Mouse (Mus musculus) forebrain, embryonic 11.5 days (tissue): ENCODE measurements around the gene Zfp810. TPM values are rescaled to one million over a fixed set of nuclear protein-coding genes. Genes with fewer than 3 reads are reported as not detected.
"Not testable (repeated sequence)": the region's sequence is repeated elsewhere in the genome, so short reads cannot be mapped to it uniquely, and the experiment has no call there.

ENCODE experiments used
- ATAC-seq: fragments of 200-750 bp; cut with Nextera tagmentation; replicated peaks from 2 replicates; pipeline ENCODE4 v1.8.0; 2017; ENCODE audit warnings: moderate TSS enrichment; ENCODE audit not compliant: low FRiP score
- DNase-seq: peaks from one replicate; pipeline ENCODE4 v3.0.0-alpha.2; 2017; ENCODE audit warnings: low spot score
- H3K27ac ChIP-seq: fragments of 300-500 bp; sonication (generic); 2 replicates; pipeline ENCODE4 v1.5.1; 2014; ENCODE audit warnings: low read depth, low read length
- H3K27me3 ChIP-seq: fragments of 300-500 bp; sonication (generic); 2 replicates; pipeline ENCODE4 v1.6.1; 2014; ENCODE audit warnings: mild to moderate bottlenecking, low read length, mixed read lengths; ENCODE audit not compliant: control insufficient read depth, insufficient read depth
- H3K36me3 ChIP-seq: fragments of 300-500 bp; sonication (generic); 2 replicates; pipeline ENCODE4 v1.6.1; 2014; ENCODE audit warnings: mild to moderate bottlenecking, low read length, moderate library complexity, mixed read lengths; ENCODE audit not compliant: control insufficient read depth, insufficient read depth
- H3K4me1 ChIP-seq: fragments of 300-500 bp; sonication (generic); replicated peaks from 2 replicates; pipeline ENCODE4 v1.6.1; 2014; ENCODE audit warnings: low read length, mixed read lengths; ENCODE audit not compliant: control insufficient read depth, insufficient read depth
- H3K4me2 ChIP-seq: fragments of 300-500 bp; sonication (generic); 2 replicates; pipeline ENCODE4 v1.6.1; 2014; ENCODE audit warnings: low read depth, mild to moderate bottlenecking, low read length, moderate library complexity, mixed read lengths; ENCODE audit not compliant: severe bottlenecking
- H3K4me3 ChIP-seq: fragments of 300-500 bp; sonication (generic); 2 replicates; pipeline ENCODE4 v1.5.1; 2014; ENCODE audit warnings: low read depth, low read length
- H3K9ac ChIP-seq: fragments of 300-500 bp; sonication (generic); 2 replicates; pipeline ENCODE4 v1.6.1; 2014; ENCODE audit warnings: low read length
- H3K9me3 ChIP-seq: fragments of 300-500 bp; sonication (generic); 2 replicates; pipeline ENCODE4 v1.6.1; 2016; ENCODE audit warnings: low read length, mixed read lengths; ENCODE audit not compliant: control insufficient read depth
- WGBS: fragments of 180-500 bp; shearing (Covaris S2); extraction: QIAGEN DNeasy Blood & Tissue Kit; methylation state at CpG from one replicate; pipeline ENCODE4 v1.1.7; 2014; 5-methylcytosine and 5-hydroxymethylcytosine counted together
- polyA plus RNA-seq: library from polyadenylated mRNA; unstranded; fragments of >200 nt; fragmentation: Nextera tagmentation; extraction: Ambion mirVana; gene quantifications from 2 replicates; pipeline ENCODE4 v1.2.1, GENCODE M21; 2014

The Zfp810 gene
- polyA plus RNA-seq, 1 experiment from 2014 or later = 33.4 TPM

DNA sequence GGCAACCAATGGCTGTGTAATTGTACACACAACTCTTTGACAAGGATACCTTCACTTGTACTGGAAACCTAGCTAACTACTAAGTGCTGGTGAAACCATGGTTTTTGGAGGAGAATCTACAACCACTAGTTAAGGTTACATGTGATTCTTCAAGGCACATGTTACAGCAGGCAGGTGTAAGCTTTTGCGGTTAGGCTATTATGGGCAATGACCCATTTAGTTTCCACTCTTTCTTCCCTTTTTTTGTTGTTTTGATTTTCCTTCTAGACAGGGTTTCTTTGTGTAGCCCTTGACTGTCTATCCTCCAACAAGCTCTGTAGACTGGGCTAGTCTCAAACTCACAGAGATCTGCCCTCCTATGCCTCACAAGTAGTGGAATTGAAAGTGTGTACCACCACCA is 17.1 kb upstream of the Zfp810 start:
- H3K36me3 ChIP-seq = no peaks in the 10 kb centered on the region
- H3K4me1 ChIP-seq = peaks cover 5% of the 10 kb centered on the region
- H3K27ac ChIP-seq = no peak overlapping the region
- no peaks in the 10 kb centered on the region for H3K27me3 ChIP-seq
- 100% methylated on average over 1 of the region's 1 CpGs for WGBS
- DNase-seq (no peak), ATAC-seq (no peak)
- H3K4me2 ChIP-seq = no peak overlapping the region
- no peak overlapping the region for H3K9ac ChIP-seq
- no peak overlapping the region for H3K4me3 ChIP-seq
- H3K9me3 ChIP-seq = no peaks in the 10 kb centered on the region

DNA sequence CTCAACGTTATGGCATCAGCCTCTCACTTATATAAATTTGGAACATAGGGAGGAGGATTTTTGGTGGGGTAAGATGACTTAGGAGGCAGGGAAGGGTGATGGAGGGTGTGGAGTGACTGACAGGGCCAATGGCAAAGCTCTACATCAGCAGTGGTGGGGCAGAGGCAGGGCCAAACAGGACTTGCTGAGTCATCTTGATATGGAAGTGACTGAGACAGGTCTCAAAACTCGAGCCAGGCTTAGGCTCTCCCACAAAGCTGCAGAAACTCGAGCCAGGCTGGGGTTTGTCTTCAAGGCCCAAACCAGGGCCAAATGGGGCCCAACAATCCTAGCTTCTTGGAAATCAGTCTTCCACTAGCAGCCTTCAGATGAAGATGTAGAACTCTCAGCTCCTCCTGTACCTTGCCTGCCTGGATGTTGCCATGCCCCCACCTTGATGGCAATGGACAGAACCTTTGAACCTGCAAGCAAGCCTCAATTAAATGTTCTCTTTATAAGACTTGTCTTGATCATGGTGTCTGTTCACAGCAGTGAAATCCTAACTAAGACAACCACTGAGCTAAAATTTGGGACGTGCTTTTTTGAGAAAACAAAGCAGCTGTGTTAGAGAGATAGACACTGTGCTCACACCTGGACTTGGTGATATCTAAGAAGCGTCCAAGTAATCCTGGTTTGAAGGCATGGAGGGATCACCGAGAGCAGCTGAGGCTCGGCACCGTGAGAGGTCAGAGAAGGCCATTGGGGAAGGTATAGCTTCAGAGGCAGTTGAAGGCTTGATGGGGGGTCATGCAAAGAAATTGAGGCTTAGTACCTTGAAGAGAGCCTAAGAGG is 15.1 kb upstream of the Zfp810 start:
- no peak overlapping the region for H3K9ac ChIP-seq
- H3K4me2 ChIP-seq = no peak overlapping the region
- H3K27me3 ChIP-seq = no peaks in the 10 kb centered on the region
- 82% methylated on average over 8 of the region's 8 CpGs for WGBS
- no peak overlapping the region for H3K4me3 ChIP-seq
- no peaks in the 10 kb centered on the region for H3K36me3 ChIP-seq
- H3K27ac ChIP-seq = no peak overlapping the region
- H3K9me3 ChIP-seq = no peaks in the 10 kb centered on the region; the same call in 1 of the 2 replicates
- no peak for ATAC-seq
- DNase-seq = no peak
- peaks cover 4% of the 10 kb centered on the region for H3K4me1 ChIP-seq

DNA sequence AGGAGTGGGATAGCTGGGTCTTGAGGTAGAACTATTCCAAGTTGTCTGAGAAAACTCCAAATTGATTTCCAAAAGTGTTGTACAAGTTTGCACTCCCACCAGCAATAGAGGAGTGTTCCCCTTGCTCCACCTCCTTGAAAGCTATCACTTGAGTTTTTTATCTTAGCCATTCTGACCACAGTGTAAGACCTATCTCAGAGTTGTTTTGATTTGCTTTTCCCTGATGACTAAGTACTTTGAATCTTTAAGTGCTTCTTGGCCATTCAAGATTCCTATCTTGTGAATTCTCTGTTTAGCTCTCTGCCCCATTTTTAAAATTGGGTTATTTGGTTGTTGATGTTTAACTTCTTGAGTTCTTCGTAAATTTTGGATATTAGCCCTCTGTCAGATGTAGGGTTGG is 11.7 kb upstream of the Zfp810 start:
- WGBS = 90% methylated on average over 1 of the region's 1 CpGs

DNA sequence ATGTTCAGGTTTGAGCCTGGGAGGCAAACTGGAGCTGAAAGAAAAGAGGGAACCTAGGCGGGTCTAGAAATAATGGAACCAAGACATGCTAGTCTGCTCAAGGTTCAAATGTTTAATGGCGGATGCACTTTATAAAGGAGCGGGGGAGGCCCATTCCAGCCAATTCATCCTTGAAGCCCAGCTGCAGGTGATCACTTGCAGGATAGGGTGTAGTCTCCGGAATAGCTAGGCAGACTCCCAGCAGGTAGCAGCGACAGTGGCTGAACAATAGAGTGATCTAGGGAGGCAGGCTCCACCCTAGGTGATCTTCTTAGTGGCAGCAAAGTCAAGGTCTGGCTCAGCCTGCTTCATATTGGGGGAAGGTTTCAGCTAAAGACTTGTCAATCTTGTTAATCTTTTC is 8.6 kb upstream of the Zfp810 start:
- 64% methylated on average over 5 of the region's 5 CpGs for WGBS
- not testable (repeated sequence) for H3K4me1 ChIP-seq, ATAC-seq, H3K9me3 ChIP-seq, DNase-seq, H3K27me3 ChIP-seq, H3K4me3 ChIP-seq, H3K9ac ChIP-seq, H3K27ac ChIP-seq, H3K36me3 ChIP-seq, H3K4me2 ChIP-seq

More for the DNA sequence above, 11.7 kb upstream of the Zfp810 start:
- DNase-seq (no peak), ATAC-seq (no peak)
- no peak overlapping the region for H3K27ac ChIP-seq
- no peaks in the 10 kb centered on the region for H3K4me1 ChIP-seq
- no peak overlapping the region for H3K4me3 ChIP-seq
- no peak overlapping the region for H3K9ac ChIP-seq
- no peaks in the 10 kb centered on the region; the same call in 1 of the 2 replicates for H3K9me3 ChIP-seq
- no peaks in the 10 kb centered on the region for H3K36me3 ChIP-seq
- H3K27me3 ChIP-seq = no peaks in the 10 kb centered on the region
- H3K4me2 ChIP-seq = no peak overlapping the region

DNA sequence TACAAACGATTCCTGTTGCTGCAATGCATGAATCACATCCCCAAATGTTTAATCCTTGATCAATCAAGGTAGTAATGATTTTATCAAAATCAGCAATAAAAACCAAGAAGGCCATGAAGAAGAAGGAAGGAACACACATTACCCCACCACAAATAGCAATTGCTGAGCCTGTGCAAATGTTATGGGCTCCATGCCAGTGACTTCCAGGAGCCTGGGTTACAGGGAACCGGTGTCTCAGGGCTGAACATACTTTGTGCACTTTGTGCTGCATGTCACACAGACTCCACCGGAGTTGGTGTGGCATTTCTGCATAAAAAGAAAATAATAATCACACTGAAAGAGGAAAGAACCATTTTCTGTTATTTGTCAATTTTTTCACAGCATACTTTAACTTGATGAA is 6.6 kb upstream of the Zfp810 start:
- Histone ChIP-seq H3K4me3 (no peak overlapping the region), H3K27ac (no peak overlapping the region), H3K9me3 (no peaks in the 10 kb centered on the region; the same call in 1 of the 2 replicates), H3K4me1 (no peaks in the 10 kb centered on the region), H3K4me2 (no peak overlapping the region), H3K27me3 (no peaks in the 10 kb centered on the region), H3K36me3 (no peaks in the 10 kb centered on the region), H3K9ac (no peak overlapping the region)
- 91% methylated on average over 3 of the region's 3 CpGs for WGBS
- ATAC-seq = no peak
- no peak for DNase-seq

DNA sequence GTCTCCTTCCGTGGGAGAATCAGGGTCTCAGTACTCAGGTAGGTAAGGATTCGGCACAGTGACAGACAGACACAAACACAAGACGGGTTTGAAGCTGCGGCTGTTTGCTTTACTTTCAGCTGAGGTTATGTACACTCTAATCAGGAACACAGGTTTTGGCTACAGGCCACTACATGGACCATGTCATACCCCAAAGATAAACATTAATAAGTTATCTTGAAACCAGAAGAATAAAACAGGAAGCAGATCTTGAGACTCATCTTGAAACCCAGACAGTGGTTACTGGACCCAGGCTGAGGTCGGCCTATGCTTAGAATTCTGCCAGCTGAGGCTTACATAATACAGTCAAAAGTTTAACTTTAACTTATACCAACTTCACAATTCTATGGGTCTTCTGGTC is 5.8 kb upstream of the Zfp810 start:
- H3K9me3 ChIP-seq = no peaks in the 10 kb centered on the region; the same call in 1 of the 2 replicates
- H3K27ac ChIP-seq = no peak overlapping the region
- no peaks in the 10 kb centered on the region for H3K36me3 ChIP-seq
- H3K4me3 ChIP-seq = no peak overlapping the region
- no peaks in the 10 kb centered on the region for H3K4me1 ChIP-seq
- 91% methylated on average over 5 of the region's 5 CpGs for WGBS
- no peaks in the 10 kb centered on the region for H3K27me3 ChIP-seq
- DNase-seq (no peak), ATAC-seq (no peak)
- H3K4me2 ChIP-seq = no peak overlapping the region
- H3K9ac ChIP-seq = no peak overlapping the region

- Histone ChIP-seq H3K36me3 (no peaks in the 10 kb centered on the region), H3K27me3 (no peaks in the 10 kb centered on the region), H3K4me3 (no peak overlapping the region), H3K9ac (no peak overlapping the region), H3K27ac (no peak overlapping the region), H3K4me1 (peaks cover 7% of the 10 kb centered on the region; the same call in 1 of the 2 replicates), H3K9me3 (no peaks in the 10 kb centered on the region), H3K4me2 (no peak overlapping the region)
- no peak for ATAC-seq
- 93% methylated on average over 5 of the region's 5 CpGs for WGBS
- no peak for DNase-seq
Observed at GRCm38 (mm10) chr9:22309651-22310050, 2.2 kb upstream of the Zfp810 start.

GRCm38 (mm10) chr9:22307920-22308262 is 443 bp upstream of the Zfp810 start:
- not testable (repeated sequence) for DNase-seq, H3K36me3 ChIP-seq, H3K4me1 ChIP-seq, H3K27ac ChIP-seq, H3K27me3 ChIP-seq, ATAC-seq, H3K9me3 ChIP-seq
- 15% methylated on average over 9 of the region's 9 CpGs for WGBS
- Histone ChIP-seq H3K4me3 (peak overlapping the region; percentile 93), H3K9ac (peak overlapping the region; percentile 99), H3K4me2 (peak overlapping the region; percentile 87; the same call in 1 of the 2 replicates)

- H3K4me1 ChIP-seq = peaks cover 7% of the 10 kb centered on the region; the same call in 1 of the 2 replicates
- 0 out of 2 replicates have a peak overlapping the region, but pooled peaks have one; percentile 70 for H3K27ac ChIP-seq
- ATAC-seq (no peak), DNase-seq (no peak)
- peak overlapping the region; percentile 87 for H3K4me2 ChIP-seq
- peak overlapping the region; percentile 99 for H3K9ac ChIP-seq
- peak overlapping the region; percentile 93 for H3K4me3 ChIP-seq
- H3K36me3 ChIP-seq = peaks cover 8% of the 10 kb centered on the region
- no peaks in the 10 kb centered on the region for H3K27me3 ChIP-seq
- WGBS = 19% methylated on average over 6 of the region's 6 CpGs
- peaks cover 4% of the 10 kb centered on the region for H3K9me3 ChIP-seq
Observed at GRCm38 (mm10) chr9:22306726-22307125, 722 bp downstream of the Zfp810 start.
